ENCODE assay signal across 24 mouse cellular contexts in genomic region chr8:94258881-94259280, GRCm38 (mm10). TPM values are rescaled to one million over a fixed set of nuclear protein-coding genes. Genes with fewer than 3 reads are reported as not detected.
A peak's percentile ranks its signal among the peaks of the same experiment; 100 is the strongest.
DNase-seq lines count a peak whose midpoint lies in the region; ATAC-seq and TF ChIP-seq lines count a peak whose summit lies in the region.
"Had no signal": no experiment of that assay in that cellular context is flagged by ENCODE, and none has a peak within 500 bp of the region (broad histone marks: within the 10 kb centered on the region; RNA-seq: fewer than 3 reads in every experiment).

No protein-coding gene starts in this region.

- no peak for TF ChIP-seq CTCF in brain, embryonic 14.5 days (IDR thresholded peaks at IDR 0.05; ENCODE audit: borderline replicate concordance, extremely low read depth, insufficient read depth, insufficient read length)
- no peak for TF ChIP-seq CTCF in left cerebral cortex, adult 2 months (IDR thresholded peaks at IDR 0.05)

- no peak for TF ChIP-seq POLR2A in brain, embryonic 14.5 days (IDR thresholded peaks at IDR 0.05; ENCODE audit: borderline replicate concordance, extremely low read depth, insufficient read depth, insufficient read length, poor library complexity, severe bottlenecking)

- no peak overlapping the region for H3K9ac ChIP-seq in midbrain, embryonic 11.5 days (ENCODE audit: low read length)
- no peak overlapping the region for H3K9ac ChIP-seq in midbrain, embryonic 15.5 days
- H3K9ac ChIP-seq in neural tube, embryonic 14.5 days (replicated peaks; ENCODE audit: low read depth, low read length), result no peak overlapping the region
- H3K9ac ChIP-seq: embryonic facial prominence, embryonic 13.5 days; embryonic facial prominence, embryonic 15.5 days; forebrain, embryonic 12.5 days had no signal

- no peak overlapping the region for H3K4me2 ChIP-seq in midbrain, embryonic 11.5 days
- H3K4me2 ChIP-seq in midbrain, embryonic 15.5 days, result no peak overlapping the region
- no peak overlapping the region for H3K4me2 ChIP-seq in neural tube, embryonic 14.5 days (ENCODE audit: low read depth, low read length)
- H3K4me2 ChIP-seq: embryonic facial prominence, embryonic 13.5 days; embryonic facial prominence, embryonic 15.5 days; forebrain, embryonic 12.5 days had no signal

- intact Hi-C loops in left cerebral cortex, adult 2 months (cut with DNase I), result no loop called here

- H3K36me3 ChIP-seq in midbrain, embryonic 11.5 days (ENCODE audit: control insufficient read depth, insufficient read depth, low read length), result no peaks in the 10 kb centered on the region
- no peaks in the 10 kb centered on the region for H3K36me3 ChIP-seq in midbrain, embryonic 15.5 days (replicated peaks)
- H3K36me3 ChIP-seq in neural tube, embryonic 14.5 days (ENCODE audit: control insufficient read depth, insufficient read depth, low read length), result no peaks in the 10 kb centered on the region
- H3K36me3 ChIP-seq: embryonic facial prominence, embryonic 13.5 days; embryonic facial prominence, embryonic 15.5 days; forebrain, embryonic 10.5 days; forebrain, embryonic 12.5 days had no signal

- no peak overlapping the region for H3K27ac ChIP-seq in midbrain, embryonic 11.5 days (ENCODE audit: low read depth, low read length)
- H3K27ac ChIP-seq in midbrain, embryonic 15.5 days, result no peak overlapping the region
- peak overlapping the region; percentile 22; the same call in 1 of the 2 replicates for H3K27ac ChIP-seq in neural tube, embryonic 14.5 days (ENCODE audit: low read depth, low read length)
- no peak overlapping the region for H3K27ac ChIP-seq in left cerebral cortex, adult 2 months
- H3K27ac ChIP-seq: embryonic facial prominence, embryonic 13.5 days; embryonic facial prominence, embryonic 15.5 days; forebrain, embryonic 10.5 days; forebrain, embryonic 12.5 days had no signal

- peak; percentile 60 for DNase-seq in midbrain, embryonic 11.5 days (ENCODE audit: low spot score, missing footprints)
- DNase-seq in neural tube, embryonic 10.5 days (ENCODE audit: extremely low spot score, low spot score), result no peak
- peak; percentile 22 for DNase-seq in brain, embryonic 14.5 days (ENCODE audit: low read depth)
- no peak for DNase-seq in kidney, adult 9 months
- DNase-seq in left cerebral cortex, adult 2 months (ENCODE audit: extremely low spot score in 1 of 2, low spot score in 2 of 2), result no peak
- DNase-seq: adrenal gland, adult 2 months; adrenal gland, postnatal 10 days; adrenal gland, postnatal 25 days; cerebellum, adult 11 months; cerebellum, adult 18-20 months; cerebellum, adult 8-10 months; cerebellum, adult 9-11 months; cerebellum, postnatal 14 days; cerebellum, postnatal 36 days; embryo, embryonic 11 days had no signal

- no peaks in the 10 kb centered on the region for H3K27me3 ChIP-seq in midbrain, embryonic 11.5 days (ENCODE audit: control insufficient read depth, insufficient read depth, low read length)
- no peaks in the 10 kb centered on the region for H3K27me3 ChIP-seq in midbrain, embryonic 15.5 days (replicated peaks)
- H3K27me3 ChIP-seq in neural tube, embryonic 14.5 days (ENCODE audit: control insufficient read depth, insufficient read depth, low read length), result no peaks in the 10 kb centered on the region
- H3K27me3 ChIP-seq: embryonic facial prominence, embryonic 13.5 days; embryonic facial prominence, embryonic 15.5 days; forebrain, embryonic 12.5 days had no signal

- ATAC-seq in midbrain, embryonic 11.5 days (ENCODE audit: low FRiP score), result no peak
- no peak for ATAC-seq in midbrain, embryonic 15.5 days (replicated peaks)
- ATAC-seq in neural tube, embryonic 14.5 days (ENCODE audit: low read depth), result no peak
- ATAC-seq: forebrain, embryonic 14.5 days; forebrain, embryonic 16.5 days had no signal

- no peaks in the 10 kb centered on the region for H3K9me3 ChIP-seq in midbrain, embryonic 11.5 days (ENCODE audit: control insufficient read depth, low read length)
- H3K9me3 ChIP-seq in midbrain, embryonic 15.5 days, result no peaks in the 10 kb centered on the region
- H3K9me3 ChIP-seq in neural tube, embryonic 14.5 days (ENCODE audit: control insufficient read depth, low read length), result no peaks in the 10 kb centered on the region
- H3K9me3 ChIP-seq: embryonic facial prominence, embryonic 13.5 days; embryonic facial prominence, embryonic 15.5 days; forebrain, embryonic 10.5 days; forebrain, embryonic 12.5 days had no signal

- H3K4me3 ChIP-seq in midbrain, embryonic 11.5 days (ENCODE audit: low read depth, low read length), result no peak overlapping the region
- H3K4me3 ChIP-seq in midbrain, embryonic 15.5 days, result no peak overlapping the region
- H3K4me3 ChIP-seq in neural tube, embryonic 14.5 days (ENCODE audit: low read depth, low read length), result no peak overlapping the region
- no peak overlapping the region for H3K4me3 ChIP-seq in left cerebral cortex, adult 2 months
- H3K4me3 ChIP-seq: embryonic facial prominence, embryonic 13.5 days; embryonic facial prominence, embryonic 15.5 days; erythroblast, embryonic 14.5 days; forebrain, embryonic 10.5 days; forebrain, embryonic 12.5 days had no signal

- no peaks in the 10 kb centered on the region for H3K4me1 ChIP-seq in midbrain, embryonic 11.5 days (ENCODE audit: control insufficient read depth, insufficient read depth, low read length)
- H3K4me1 ChIP-seq in midbrain, embryonic 15.5 days, result 0 out of 2 replicates have a peak, but pooled peaks cover 4% of the 10 kb centered on the region
- no peaks in the 10 kb centered on the region for H3K4me1 ChIP-seq in neural tube, embryonic 14.5 days (ENCODE audit: control insufficient read depth, insufficient read depth, low read length)
- H3K4me1 ChIP-seq: embryonic facial prominence, embryonic 15.5 days; forebrain, embryonic 12.5 days had no signal

- WGBS in midbrain, embryonic 11.5 days, result 71% methylated on average over 6 of the region's 6 CpGs
- 46% methylated on average over 6 of the region's 6 CpGs for WGBS in midbrain, embryonic 15.5 days
- 64% methylated on average over 6 of the region's 6 CpGs for WGBS in neural tube, embryonic 14.5 days

RNA-seq across cellular contexts. Expression of gene Nup93, which starts 44.5 kb away (rescaled TPM):
- 118 and 121 TPM in 2 replicates for polyA plus RNA-seq in midbrain, embryonic 11.5 days (2014; fragmentation: Nextera tagmentation; extraction: Ambion mirVana)
- polyA plus RNA-seq in midbrain, embryonic 15.5 days (2015; fragmentation: Nextera tagmentation; extraction: Ambion mirVana), result 61.1 and 63.4 TPM in 2 replicates
- 58.4 and 67.4 TPM in 2 replicates for polyA plus RNA-seq in neural tube, embryonic 14.5 days (2014; fragmentation: Nextera tagmentation; extraction: Ambion mirVana)
- 54.7 and 61.0 TPM in 2 replicates for polyA plus RNA-seq in brain, embryonic 14.5 days (2012; rRNA removed)
- total RNA-seq in left cerebral cortex, adult 2 months (2021), result 10 to 100 TPM; 48.7 to 51.4 TPM

Comparison
In these comparisons a context has a peak if more than half of its experiments do, and no peak if none do; other contexts are left out.
1. DNase-seq: peak in midbrain, embryonic 11.5 days (single experiment) and brain, embryonic 14.5 days (single experiment); none in neural tube, embryonic 10.5 days (single experiment), kidney, adult 9 months (single experiment) and left cerebral cortex, adult 2 months (0 of 2).